Mouse (Mus musculus): Measurements from ENCODE around the gene Nme7.

Nme7 gene

DNA sequence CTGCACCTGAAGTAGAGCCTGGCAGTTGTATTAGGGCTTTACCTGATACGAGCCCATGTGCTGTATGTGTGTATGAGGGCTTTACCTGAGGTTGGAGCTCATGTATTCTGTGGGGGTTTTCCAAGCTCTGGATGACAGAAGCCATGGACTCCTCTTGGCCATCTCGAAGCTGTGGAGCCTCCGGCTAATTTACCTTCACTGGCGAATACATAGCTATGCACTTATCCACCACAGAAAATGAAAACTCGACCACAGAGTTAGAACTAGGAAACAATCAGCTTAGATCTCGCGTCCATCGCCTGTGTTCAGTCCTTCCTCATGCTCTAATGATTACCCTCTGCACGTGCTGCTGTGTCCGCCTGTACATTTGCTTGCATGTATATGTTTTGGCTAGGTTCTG, 80.4 kb downstream of the Nme7 start:
- DNase-seq (ENCODE audit: low spot score), result no peak

DNA sequence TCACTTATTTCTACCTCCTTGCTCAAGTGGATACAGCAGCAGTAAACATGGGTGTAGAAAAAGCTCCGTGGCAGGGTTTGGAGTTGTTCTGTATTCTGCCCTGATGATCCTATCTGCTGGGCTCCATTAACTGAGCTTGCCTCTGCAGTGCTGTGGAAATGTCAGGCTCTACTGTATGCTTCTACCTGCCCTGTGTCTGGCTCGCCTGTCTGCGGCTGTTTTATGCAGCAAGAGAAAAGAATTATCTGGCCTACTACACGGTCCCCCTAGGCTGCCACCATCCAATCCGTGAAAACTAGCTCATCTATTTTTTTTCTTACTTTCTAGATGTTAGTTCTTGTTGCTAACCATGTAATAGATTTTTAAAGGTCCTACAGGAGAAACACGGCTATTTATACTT, 81.1 kb downstream of the Nme7 start:
- DNase-seq (ENCODE audit: low spot score), result no peak

DNA sequence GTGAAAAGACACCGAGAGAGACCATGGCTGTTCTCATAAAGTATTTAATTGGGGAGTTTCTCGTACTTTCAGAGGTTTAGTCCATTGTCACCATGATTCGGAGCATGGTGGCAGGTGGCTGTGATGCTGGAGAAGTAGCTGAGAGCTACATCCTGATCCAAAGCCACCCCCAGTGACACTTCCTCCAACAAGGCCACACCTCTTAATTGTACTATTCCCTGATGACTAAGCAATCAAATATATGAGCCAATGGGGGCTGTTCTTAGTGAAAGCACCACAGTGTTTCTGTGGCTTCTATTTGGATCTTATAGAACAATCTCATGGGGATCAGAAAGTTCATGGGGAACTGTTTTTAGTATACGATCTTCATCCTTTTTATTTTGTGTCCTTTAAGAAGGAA, 85.8 kb downstream of the Nme7 start:
- no peak for DNase-seq (ENCODE audit: low spot score)

DNA sequence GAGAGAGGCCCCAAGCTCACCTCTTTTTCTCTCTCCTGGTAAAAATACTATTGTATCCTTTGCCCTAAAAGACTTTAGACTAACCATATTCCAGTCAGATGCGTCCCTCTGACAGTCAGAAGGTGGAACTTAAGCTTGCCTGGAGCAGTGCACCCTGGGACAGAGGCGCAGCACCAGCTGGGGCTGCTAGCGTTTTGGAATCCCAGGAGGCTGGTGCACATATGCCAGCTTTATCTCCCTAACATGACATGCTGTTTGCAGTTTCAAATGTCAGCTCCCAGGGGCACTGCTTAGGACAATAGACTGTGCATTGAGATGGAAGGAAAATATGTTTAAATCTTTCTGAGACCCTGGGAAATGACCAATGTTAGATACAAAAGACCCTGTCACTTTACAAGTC, 88.3 kb downstream of the Nme7 start:
- DNase-seq (ENCODE audit: low spot score), result no peak

DNA sequence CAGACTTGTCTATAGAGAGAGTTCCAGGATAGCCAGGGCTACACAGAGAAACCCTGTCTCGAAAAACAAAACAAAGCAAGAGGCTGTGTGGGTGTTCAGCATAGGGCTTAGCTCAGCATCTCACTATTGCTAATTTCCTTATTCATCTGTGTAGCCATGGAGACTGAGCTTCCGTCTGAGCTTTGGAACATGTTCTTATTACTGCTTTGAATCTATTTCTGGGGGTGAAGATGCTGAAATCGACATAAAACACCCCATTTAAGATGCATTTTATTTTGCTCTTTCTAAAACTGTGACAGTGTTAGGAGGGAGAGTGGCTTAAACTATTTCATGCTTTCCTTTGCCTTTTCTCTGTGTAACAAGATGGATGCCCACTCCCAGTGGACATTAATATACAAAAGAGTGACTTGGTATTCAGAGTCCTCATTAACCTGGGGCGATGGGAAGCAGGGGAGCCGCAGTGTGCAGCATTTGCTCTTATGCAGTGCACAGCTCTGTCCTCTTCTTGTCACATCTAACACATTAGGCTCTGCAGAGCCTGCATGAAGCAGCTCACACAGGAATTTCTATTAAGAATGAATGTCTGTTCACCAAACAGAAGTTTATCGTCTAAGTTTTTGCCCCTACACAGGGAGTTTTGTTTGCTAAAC, 91.3 kb downstream of the Nme7 start:
- DNase-seq (ENCODE audit: low spot score), result peak; percentile 33

DNA sequence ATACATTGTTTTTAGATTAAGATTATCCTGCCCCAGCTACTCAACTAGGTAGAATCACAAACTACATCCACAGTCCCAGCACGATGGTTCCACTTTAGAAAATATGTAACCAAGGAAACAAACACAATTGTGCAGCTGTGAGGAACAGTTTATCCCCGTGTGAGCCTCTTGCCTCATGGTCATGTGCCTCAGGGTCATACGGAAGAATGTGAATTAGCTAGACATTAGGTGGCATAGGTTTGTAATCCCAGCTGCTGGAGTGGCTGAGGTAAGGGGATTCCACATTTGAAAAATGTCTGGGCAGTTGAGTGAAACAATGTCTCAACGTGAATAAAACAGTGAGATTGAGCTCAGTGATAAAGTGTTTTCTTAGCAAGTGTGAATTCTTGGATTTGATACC, 93.8 kb downstream of the Nme7 start:
- no peak for DNase-seq (ENCODE audit: low spot score)

DNA sequence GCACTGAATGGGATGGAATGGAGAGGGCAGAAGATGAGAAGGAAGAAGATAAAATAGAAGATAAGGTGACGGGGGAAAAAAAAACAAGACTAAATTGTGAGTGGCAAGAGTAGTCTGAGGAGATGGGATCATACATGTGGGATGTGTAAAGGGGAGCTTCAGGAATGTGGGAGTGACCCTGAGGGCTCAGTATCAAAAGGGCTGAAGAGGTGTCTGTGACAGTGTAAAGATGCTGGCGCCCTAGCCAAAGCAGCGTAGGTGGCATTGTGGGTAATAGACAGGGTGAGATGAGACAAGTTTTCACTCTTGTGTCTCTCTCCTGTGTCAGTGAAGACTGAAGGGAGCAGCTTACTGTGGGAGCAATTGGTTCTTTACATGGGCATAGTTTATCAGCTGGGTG, 95.7 kb downstream of the Nme7 start:
- DNase-seq (ENCODE audit: low spot score), result no peak

DNA sequence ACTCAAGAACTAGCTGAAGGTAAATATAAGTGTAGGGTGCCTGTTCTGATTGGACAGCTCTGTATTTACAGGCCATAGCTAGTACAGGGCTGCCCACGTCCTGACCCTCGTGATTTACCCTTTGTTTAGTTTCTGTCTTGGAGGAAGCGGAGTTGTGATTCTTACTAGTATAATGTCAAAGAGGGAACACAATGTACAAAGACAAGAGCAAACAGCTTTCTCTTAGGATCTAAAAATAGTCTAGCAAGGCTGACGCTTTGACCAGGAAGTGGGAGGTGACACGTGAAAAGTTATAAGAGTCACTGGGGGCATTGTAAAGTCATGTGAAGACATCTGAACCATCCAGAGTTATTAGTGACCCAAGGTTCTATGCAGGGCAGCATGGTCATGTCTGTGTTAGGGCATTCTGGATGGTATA, 101.5 kb downstream of the Nme7 start:
- DNase-seq (ENCODE audit: low spot score), result no peak

DNA sequence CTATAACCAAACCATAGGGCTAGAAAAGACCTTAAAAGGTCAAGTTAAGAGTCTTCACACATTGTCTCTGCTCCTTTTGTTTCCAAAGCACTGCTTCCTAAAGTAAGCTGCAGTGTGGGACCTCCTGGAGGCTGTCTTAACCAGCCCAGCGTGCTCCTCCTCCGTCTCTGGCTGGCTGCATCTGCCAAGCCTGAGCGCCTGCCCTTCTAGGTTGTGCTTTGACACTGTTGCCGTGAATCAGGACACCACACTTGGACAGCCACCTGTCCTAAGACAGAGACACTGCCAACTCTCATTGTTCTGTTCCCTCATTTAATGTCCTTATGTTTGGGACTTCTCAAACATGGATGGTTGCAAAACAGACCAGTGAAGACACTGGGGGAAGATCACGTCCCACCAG, 102.6 kb downstream of the Nme7 start:
- no peak for DNase-seq (ENCODE audit: low spot score)

DNA sequence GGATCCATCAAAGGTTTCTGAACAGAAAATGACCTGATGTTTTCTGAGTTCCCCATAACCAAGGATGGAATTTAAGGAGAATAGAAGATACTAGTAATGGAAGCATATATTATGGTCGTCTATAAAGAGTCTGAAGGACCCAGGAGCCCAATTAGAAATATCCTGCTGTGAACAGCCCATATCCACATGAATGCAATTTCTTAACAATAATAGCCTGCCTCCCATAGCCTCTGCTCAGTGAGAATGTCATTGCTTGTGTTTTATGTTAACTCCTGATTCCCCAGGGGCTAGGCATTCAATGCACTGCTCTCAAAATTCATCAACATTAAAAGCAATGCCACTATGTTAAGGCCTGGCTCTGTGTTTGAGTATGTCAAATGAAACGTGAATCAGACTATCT, 104.7 kb downstream of the Nme7 start:
- no peak for DNase-seq (ENCODE audit: low spot score)

DNA sequence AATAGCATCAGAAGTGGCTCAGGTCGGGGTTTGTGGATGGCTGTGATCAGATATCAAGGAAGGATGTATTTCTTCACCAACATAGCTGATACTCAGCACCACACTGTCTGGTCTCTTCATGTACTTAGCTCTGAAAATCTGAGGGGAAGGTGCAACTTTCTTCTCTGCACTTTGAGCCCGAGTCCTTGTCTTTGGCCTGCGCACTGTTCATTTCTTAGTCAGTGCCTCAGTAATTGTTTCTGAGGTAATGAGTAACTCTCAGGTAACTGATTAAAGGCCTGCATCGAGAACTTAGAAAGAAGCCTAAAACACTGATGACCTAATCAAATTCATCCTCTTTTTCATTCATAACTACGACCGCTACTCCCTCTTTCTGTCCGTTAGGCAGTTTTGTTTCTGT, 107.4 kb downstream of the Nme7 start:
- DNase-seq (ENCODE audit: low spot score), result no peak

DNA sequence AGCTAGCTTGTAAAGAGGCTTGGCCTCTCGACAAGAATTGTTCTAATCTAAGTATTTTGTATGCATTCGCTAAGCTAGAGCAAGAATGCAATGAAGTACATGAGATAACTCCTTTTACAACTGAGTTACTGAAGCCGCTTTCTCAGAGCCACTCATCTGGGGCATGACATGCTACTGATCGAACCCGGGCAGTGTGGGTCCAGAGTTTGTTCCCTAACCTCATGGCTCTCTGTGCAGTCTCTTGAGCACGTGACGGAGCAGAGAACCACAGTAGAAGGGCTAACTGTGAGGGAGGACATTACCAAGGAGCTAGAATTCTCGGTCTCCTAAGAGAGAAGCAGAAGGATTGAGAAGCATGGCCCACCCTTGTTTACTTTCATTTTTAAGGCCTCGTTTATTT, 109.0 kb downstream of the Nme7 start:
- DNase-seq (ENCODE audit: low spot score), result no peak

DNA sequence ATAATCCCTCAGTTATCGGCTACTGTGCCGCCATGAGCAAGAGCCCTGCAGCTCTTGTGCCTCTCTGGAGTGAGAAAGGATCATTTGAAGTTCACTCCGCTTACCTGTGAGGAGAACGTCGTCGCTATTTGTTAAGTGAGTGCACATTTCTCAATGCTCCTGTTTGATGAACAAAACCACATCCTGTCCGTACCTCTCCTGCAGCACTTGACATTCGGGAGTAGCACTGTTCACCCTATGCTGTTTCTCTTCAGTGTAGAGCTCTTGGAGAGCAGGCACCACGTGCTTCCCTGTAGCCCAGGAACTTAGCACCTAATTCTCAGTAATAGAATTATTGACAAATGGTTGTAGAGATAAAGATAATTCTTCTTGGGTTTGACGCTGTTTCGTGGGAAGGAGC, 109.7 kb downstream of the Nme7 start:
- no peak for DNase-seq (ENCODE audit: low spot score)

DNA sequence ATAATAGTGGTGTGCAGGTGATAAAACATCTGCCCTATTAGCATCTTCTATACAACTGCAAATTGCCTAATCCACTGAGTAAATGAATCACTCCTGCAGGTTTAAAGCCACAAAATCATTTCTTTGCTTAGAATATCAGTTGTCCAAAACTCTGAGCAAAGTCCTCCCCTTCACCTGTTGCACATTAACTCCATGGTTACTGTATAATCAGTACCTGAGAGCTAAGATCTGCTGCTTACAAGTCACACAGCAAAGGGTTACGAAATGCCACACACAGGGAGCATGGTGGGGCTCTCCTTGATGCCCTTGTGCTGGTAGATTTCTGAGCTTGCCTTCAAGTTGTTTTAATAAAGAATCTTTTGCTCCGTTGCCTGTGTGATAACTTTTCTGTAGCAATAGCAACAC, 111.4 kb downstream of the Nme7 start:
- DNase-seq (ENCODE audit: low spot score), result no peak

DNA sequence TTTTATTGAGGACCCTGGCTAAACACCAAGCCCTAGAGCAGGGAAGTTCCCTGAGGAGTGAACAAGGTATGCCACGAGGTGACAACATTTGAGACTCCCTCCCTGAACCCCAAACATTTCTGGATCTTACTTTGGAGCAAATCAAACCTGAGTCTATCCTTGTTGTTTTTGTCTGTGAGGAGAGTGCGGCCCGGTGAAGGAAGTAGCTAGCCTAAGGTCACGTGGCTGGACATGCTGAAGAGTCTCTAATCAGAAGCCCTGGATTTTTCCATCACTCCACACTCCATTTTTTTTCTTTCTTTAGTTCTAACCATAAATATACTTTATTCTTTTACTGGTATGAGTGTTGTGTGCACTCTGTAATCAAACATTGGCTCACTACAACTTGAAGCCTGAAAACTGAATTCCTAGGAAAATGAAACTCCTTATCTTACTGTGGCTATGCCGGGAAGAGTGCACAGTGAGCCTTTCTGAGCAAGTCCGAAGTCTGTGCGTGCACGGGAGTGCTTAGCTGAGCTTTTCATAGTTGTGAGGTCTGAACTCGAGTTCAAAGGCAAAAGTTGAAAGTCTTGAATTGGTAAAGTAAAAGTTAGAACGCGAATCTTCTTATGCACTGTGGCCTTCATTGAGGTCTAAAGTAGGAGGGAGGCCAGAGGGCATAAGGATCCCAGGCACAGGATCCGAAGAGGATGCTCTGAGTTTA, 112.9 kb downstream of the Nme7 start:
- no peak for DNase-seq (ENCODE audit: low spot score)

DNA sequence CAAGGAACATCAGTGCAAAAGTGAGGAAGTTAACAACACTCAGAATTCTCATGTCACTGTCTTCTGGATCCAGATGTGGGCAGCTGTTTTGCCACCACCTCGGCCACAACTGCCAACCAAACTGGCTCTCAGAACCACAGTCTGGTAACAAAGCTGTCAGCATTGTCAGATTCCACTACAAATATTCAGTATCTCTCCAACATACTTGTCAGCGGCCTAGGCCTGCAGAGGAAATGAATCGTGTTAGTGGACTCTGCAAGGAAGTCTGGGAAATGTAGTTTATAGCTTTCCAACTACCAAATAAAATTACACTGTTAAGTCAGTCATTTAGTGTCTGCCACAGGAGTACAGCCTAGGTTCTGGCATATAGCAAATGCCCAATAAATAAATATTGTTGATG, 113.7 kb downstream of the Nme7 start:
- no peak for DNase-seq (ENCODE audit: low spot score)

DNA sequence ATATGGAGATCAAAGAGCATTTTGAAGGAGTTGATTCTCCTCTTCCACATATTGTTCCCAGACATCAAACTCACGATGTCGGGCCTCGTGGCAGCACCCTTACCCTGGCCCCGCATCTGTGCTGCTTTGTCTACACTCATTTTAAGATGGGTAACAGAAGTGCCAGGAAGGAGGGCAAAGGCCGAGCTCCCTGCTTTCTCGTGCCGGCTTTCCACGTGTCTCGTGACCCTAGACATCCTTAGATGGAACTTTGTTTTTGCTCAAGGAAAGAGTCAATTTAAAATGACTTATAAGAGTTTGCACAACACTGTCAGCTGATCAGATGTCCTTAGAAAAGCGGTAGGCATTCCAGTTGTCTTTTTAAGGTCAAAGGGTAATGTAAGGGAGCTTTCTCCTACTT, 114.4 kb downstream of the Nme7 start:
- DNase-seq (ENCODE audit: low spot score), result no peak

DNA sequence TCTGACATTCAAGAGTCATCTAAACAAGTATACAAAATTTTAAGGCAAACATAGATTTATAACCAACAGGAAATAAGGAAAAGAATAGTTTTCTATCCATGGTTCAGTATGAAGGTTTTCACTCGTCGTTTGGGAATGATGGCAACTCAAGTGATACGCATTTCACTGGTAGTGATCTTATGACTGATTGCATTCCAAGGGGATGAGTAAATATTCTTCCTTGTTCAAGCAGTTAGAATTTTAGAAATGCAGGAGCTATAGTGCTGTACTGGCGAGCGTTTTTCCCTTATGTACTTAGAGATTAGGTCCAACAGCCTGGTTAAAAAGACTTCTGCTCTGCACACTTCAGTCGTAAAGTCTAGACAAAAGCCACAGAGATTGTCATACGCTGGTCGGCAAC, 115.5 kb downstream of the Nme7 start:
- DNase-seq (ENCODE audit: low spot score), result no peak

DNA sequence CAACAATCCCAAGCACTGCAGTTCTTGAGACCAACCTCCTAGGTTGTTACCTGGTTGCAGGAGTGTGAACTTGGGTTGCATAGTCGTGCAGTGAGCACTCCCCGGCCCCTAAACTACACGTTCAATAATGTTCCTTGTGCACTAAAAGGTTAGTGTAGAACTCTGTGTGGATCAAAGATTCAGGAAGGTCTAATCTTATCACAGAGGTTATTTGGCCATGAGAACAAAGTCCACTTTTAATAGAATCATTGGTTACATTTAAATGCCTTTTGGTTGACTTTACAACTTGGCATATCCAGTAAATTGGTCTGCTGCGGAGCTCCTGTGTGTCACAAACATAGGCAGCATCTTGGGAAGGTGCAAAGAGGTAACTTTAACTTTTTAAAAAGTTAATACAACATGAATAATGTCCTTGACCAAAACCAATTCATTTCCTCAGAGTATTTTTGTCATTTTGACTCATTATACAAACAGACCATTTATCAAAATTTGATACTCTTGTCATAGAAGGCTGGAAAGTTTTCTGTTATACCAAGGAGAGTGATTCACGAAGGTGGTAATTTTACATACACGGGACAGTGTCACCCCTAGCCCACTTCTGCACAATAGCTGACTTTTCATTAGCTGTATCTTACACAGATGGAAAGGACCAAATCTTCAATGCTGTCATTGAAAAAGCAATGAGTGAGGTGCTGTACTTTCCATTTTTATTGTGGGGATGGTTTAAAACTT, 116.9 kb downstream of the Nme7 start:
- DNase-seq (ENCODE audit: low spot score), result no peak

DNA sequence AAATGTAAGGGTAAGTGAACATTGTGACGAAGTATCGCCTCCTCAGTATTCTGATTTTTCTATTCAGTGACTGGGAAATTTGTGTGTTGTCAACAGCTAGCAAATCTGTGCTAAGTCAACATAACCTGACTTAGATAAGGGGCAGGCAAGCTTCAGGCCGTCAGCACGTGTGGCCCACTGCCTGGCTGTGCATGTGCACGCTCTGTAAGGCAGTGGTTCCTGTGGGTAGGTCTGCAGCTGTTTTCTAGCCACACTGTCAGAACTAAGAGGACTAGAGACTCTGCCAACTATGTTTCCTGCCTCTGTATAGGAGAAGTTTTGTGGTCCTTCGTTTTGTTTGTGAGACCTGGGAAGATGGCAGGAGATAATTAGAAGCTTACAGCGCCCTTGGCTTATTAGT, 122.3 kb downstream of the Nme7 start:
- DNase-seq (ENCODE audit: low spot score), result no peak

DNA sequence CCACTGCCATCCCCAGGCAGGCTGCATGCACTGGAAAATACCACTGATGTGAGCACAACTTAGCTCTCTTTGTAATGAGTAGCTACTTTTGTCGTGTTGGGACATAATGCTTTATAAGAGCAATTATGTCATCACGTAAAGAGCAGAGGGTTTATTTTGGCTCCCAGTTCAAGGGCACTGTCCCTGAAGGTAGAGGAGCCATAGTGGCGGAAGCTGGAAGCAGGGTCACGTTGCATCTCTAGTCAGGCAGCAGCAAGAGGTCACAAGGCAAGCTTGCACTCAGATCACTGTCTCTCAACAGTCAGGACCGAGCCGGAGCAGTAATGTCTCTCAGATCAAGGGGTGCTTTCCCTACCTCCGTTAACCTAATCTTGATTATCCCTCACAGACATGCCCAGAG, 123.9 kb downstream of the Nme7 start:
- no peak for DNase-seq (ENCODE audit: low spot score)

DNA sequence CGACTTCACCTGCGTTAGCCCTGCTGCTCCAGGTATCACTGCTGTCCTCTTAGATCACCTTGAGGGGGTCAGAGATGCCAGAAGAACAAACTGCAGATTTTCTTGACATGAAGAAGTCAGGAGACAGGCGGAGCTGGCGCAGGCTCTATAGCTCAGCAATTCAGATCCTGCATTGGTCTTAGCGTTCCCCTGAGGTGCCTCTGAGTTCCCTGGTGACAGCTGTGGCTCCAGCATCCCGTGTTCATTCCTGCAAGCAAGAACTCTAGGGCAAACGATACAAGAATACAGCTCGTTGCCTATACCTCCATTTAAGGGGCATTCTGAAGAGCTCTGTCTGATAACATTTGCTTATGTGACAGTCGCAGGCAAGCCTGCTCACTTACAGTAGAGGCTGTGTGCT, 124.7 kb downstream of the Nme7 start:
- DNase-seq (ENCODE audit: low spot score), result no peak

DNA sequence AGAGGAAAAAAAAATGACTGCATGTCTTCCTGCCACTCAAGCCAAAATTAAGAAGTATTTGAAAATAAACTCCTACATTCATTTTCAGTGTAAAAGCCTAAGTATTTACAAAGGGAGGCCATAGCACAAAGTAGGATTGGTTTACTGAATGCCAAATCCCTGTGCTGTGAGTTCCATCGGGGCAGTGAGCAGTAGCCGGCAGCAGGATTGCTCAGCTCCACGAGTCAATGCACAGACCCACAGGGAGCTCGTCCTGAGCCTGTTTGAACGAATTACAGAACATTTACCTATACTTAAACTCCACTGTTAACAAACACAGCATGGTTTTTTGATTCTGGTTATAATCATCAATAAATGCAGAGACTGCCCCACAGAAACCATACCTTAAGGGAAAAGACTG, 128.7 kb downstream of the Nme7 start:
- no peak for DNase-seq (ENCODE audit: low spot score)

DNA sequence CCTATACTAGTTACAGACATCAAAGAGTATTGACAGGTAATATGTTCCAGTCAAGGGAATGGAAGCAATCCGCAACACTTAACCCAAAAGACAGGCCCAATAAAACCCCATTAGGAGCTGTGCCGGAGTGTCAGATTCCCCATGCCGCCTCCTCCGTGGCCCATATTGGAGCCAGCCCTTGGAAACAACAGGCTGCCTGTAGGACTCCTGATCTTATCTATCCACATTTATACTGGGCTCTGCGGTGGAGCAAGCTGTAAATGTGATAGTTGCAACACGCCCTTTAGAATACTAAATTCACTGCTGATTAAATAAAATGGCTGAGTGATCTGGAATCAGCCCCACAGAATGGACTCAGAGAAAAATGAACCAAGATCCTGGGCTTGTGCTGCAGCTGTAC, 130.1 kb downstream of the Nme7 start:
- no peak for DNase-seq (ENCODE audit: low spot score)
